Mouse (Mus musculus) testis, adult 2 months (tissue): Measurements from ENCODE around the gene Pi4ka. TPM values are rescaled to one million over a fixed set of nuclear protein-coding genes. Genes with fewer than 3 reads are reported as not detected.

Source experiments
- H3K27ac ChIP-seq: fragments of 200-500 bp; 2 replicates; pipeline ENCODE4 v1.5.1; 2012; ENCODE audit warnings: low read depth, low read length; ENCODE audit not compliant: control insufficient read depth, insufficient read depth
- H3K27me3 ChIP-seq: fragments of 200-500 bp; 2 replicates; pipeline ENCODE4 v1.6.1; 2012; ENCODE audit warnings: mild to moderate bottlenecking, low read length, moderate library complexity; ENCODE audit not compliant: control insufficient read depth, insufficient read depth
- H3K36me3 ChIP-seq: fragments of 200-500 bp; 2 replicates; pipeline ENCODE4 v1.6.1; 2012; ENCODE audit warnings: mild to moderate bottlenecking, low read length; ENCODE audit not compliant: control insufficient read depth, insufficient read depth
- H3K4me1 ChIP-seq: fragments of 200-500 bp; 2 replicates; pipeline ENCODE4 v1.6.1; 2012; ENCODE audit warnings: low read length; ENCODE audit not compliant: control insufficient read depth, insufficient read depth
- H3K4me3 ChIP-seq: fragments of 200-500 bp; 2 replicates; pipeline ENCODE4 v1.5.1; 2012; ENCODE audit warnings: low read depth, mild to moderate bottlenecking, low read length, moderate library complexity, mixed read lengths; ENCODE audit not compliant: control insufficient read depth
- CTCF ChIP-seq: fragments of 200-500 bp; IDR thresholded peaks from 2 replicates; pipeline ENCODE4 v1.5.1; 2012; ENCODE audit warnings: low read depth, mild to moderate bottlenecking, inconsistent platforms, low read length, moderate library complexity; ENCODE audit not compliant: control insufficient read depth, insufficient read depth, insufficient replicate concordance
- POLR2A ChIP-seq: fragments of 200-500 bp; IDR thresholded peaks from 2 replicates; pipeline ENCODE4 v1.6.1; 2012; ENCODE audit warnings: low read depth, mild to moderate bottlenecking, inconsistent platforms, low read length, moderate library complexity; ENCODE audit not compliant: control insufficient read depth
- polyA plus RNA-seq: library from polyadenylated mRNA; depleted of rRNA; stranded (reverse); fragments of >200 nt; gene quantifications from 2 replicates; pipeline ENCODE4 v1.2.3, GENCODE M21; 2012

Pi4ka gene
- polyA plus RNA-seq, 1 experiment = 88.7 TPM

DNA sequence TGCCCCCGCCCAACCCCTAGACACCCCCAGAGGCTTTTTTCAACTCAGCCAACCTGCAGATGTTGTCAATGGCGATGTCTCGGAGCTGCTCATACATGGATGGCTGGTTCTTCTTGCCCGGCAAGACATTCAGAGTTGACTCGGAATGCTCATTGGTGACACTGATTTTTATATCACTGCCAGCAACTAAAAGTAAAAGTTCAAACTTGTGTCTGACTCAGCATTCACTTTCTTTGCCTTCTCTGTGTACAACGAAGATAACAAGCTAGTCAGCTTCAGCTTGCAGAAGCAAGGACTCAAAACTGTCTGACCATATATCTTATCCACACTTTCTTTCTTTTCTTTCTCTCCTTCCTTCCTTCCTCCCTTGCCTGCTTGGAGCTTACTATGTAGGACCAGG lies 50.1 kb downstream of the Pi4ka start:
- Histone ChIP-seq H3K36me3 (peaks cover 6% of the 10 kb centered on the region), H3K27ac (no peak overlapping the region), H3K27me3 (no peaks in the 10 kb centered on the region), H3K4me3 (no peak overlapping the region), H3K4me1 (no peaks in the 10 kb centered on the region)
- TF ChIP-seq POLR2A (no peak), CTCF (no peak)

- Histone ChIP-seq H3K27me3 (no peaks in the 10 kb centered on the region), H3K27ac (no peak overlapping the region), H3K36me3 (peaks cover 1% of the 10 kb centered on the region; the same call in 1 of the 2 replicates), H3K4me3 (peak overlapping the region; percentile 63), H3K4me1 (no peaks in the 10 kb centered on the region)
- TF ChIP-seq POLR2A = no peak
- TF ChIP-seq CTCF = no peak
These were observed 59.3 kb downstream of the Pi4ka start for GRCm38 (mm10) chr16:17346766-17347165.

DNA sequence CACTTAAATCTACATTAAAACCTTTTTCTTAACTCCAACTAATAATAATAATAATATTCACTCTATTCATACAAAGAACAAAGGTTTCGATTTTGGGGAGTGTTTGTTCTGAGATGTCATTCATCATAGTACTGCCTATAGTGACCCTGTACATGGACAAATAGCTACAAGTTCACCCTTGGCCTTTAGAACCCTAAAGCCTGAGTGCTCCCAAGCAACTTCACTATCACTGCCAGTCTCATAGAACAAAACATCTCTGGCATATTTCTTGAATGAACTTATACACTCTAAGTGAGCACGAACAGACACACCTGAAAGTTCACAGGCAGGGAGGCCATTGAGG lies 60.3 kb downstream of the Pi4ka start:
- Histone ChIP-seq H3K4me3 (no peak overlapping the region), H3K27ac (no peak overlapping the region), H3K4me1 (no peaks in the 10 kb centered on the region), H3K36me3 (peaks cover 1% of the 10 kb centered on the region; the same call in 1 of the 2 replicates), H3K27me3 (no peaks in the 10 kb centered on the region)
- TF ChIP-seq CTCF = no peak
- no peak for TF ChIP-seq POLR2A

- H3K4me3 ChIP-seq = no peak overlapping the region
- H3K36me3 ChIP-seq = peaks cover 1% of the 10 kb centered on the region; the same call in 1 of the 2 replicates
- no peaks in the 10 kb centered on the region for H3K27me3 ChIP-seq
- TF ChIP-seq CTCF = no peak
- no peak for TF ChIP-seq POLR2A
- H3K27ac ChIP-seq = no peak overlapping the region
- H3K4me1 ChIP-seq = no peaks in the 10 kb centered on the region
These were observed 60.8 kb downstream of the Pi4ka start for GRCm38 (mm10) chr16:17345141-17345812.

- Histone ChIP-seq H3K4me3 (no peak overlapping the region), H3K36me3 (no peaks in the 10 kb centered on the region; the same call in 1 of the 2 replicates), H3K27ac (no peak overlapping the region), H3K4me1 (no peaks in the 10 kb centered on the region), H3K27me3 (no peaks in the 10 kb centered on the region)
- TF ChIP-seq CTCF = no peak
- no peak for TF ChIP-seq POLR2A
These were observed 64.3 kb downstream of the Pi4ka start for GRCm38 (mm10) chr16:17341847-17342246.

GRCm38 (mm10) chr16:17340705-17341104 lies 65.4 kb downstream of the Pi4ka start:
- H3K27me3 ChIP-seq = no peaks in the 10 kb centered on the region
- H3K4me3 ChIP-seq = no peak overlapping the region
- no peaks in the 10 kb centered on the region; the same call in 1 of the 2 replicates for H3K36me3 ChIP-seq
- H3K4me1 ChIP-seq = no peaks in the 10 kb centered on the region
- no peak overlapping the region for H3K27ac ChIP-seq
- no peak for TF ChIP-seq CTCF
- no peak for TF ChIP-seq POLR2A

DNA sequence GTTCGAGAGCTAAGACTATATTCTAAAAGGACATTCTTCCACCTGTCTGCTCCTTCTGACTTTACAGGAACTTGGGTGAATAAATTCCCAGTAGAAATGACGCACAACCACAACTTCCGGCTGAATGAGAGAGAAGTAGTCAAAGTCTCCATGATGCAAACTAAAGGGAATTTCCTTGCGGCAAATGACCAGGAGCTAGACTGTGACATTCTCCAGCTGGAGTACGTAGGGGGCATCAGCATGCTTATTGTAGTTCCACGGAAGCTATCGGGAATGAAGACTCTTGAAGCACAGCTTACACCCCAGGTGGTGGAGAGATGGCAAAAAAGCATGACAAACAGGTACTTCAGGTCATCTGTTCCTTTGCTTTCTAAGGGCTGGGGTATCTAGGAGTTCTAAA lies 66.4 kb downstream of the Pi4ka start:
- Histone ChIP-seq H3K4me1 (no peaks in the 10 kb centered on the region), H3K27me3 (no peaks in the 10 kb centered on the region), H3K4me3 (no peak overlapping the region), H3K36me3 (no peaks in the 10 kb centered on the region; the same call in 1 of the 2 replicates), H3K27ac (no peak overlapping the region)
- no peak for TF ChIP-seq CTCF
- TF ChIP-seq POLR2A = no peak
